In the genomic region with DNA sequence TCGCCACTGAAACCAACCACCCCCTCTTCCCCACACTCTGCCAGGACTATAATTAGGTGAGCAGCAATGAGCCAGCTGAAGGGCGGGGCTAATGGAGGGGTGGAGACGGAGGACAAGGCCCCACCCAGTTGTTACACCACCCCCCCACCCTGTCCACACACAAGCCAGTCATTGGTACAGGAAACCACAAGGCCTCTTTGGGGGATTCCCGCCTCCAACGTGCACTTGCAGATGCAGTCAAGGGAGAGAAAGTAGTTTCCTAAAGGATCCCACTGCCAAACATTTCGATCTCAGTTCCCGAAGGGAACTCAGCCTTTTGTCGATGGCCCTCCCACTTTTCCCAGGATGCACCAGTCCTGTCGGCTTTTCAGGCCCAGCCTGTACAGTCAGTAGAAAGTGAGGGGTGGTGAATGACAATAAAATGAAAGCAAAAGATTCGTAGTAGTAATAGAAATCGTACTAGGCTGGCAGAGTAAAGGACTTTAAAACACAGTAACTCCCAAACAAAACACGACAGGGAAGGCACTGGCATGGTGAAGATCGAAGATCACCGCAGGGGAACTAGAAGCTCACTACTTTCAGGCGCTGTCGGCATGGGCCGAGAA, we compare ENCODE assay signal across 7 mouse cellular contexts. TPM values are rescaled to one million over a fixed set of nuclear protein-coding genes. Genes with fewer than 3 reads are reported as not detected.
DNase-seq lines count a peak whose midpoint lies in the region; ATAC-seq and TF ChIP-seq lines count a peak whose summit lies in the region.

No protein-coding gene starts in this region.

- peak overlapping the region; percentile 97 for H3K4me3 ChIP-seq in forebrain, embryonic 11.5 days (ENCODE audit: low read depth, low read length)

- no peaks in the 10 kb centered on the region for H3K9me3 ChIP-seq in forebrain, embryonic 11.5 days (ENCODE audit: control insufficient read depth, low read length)

- 2% methylated on average over 17 of the region's 17 CpGs for WGBS in forebrain, embryonic 11.5 days

- DNase-seq in MN1 (ENCODE audit: low spot score) = peak; percentile 84
- DNase-seq in brain, embryonic 14.5 days (ENCODE audit: low read depth) = peak; percentile 86
- DNase-seq in forebrain, embryonic 11.5 days (ENCODE audit: low spot score) = peak; percentile 82
- peak; percentile 88 for DNase-seq in heart, postnatal 4 days
- peak; percentile 40 to 46 for DNase-seq in layer of hippocampus, postnatal 36 days
- peak; percentile 82 for DNase-seq in spleen, adult 12 weeks (ENCODE audit: low spot score)

- H3K27me3 ChIP-seq in forebrain, embryonic 11.5 days (ENCODE audit: control insufficient read depth, insufficient read depth, low read length) = no peaks in the 10 kb centered on the region

- H3K9ac ChIP-seq in forebrain, embryonic 11.5 days (ENCODE audit: low read length) = peak overlapping the region; percentile 95

- H3K27ac ChIP-seq in forebrain, embryonic 11.5 days (ENCODE audit: low read depth, low read length) = peak overlapping the region; percentile 91

- TF ChIP-seq POLR2A in brain, embryonic 14.5 days (IDR thresholded peaks at IDR 0.05; ENCODE audit: borderline replicate concordance, extremely low read depth, insufficient read depth, insufficient read length, poor library complexity, severe bottlenecking) = no peak

- H3K4me2 ChIP-seq in forebrain, embryonic 11.5 days (ENCODE audit: low read depth, low read length, severe bottlenecking) = peak overlapping the region; percentile 93

- peaks cover 15% of the 10 kb centered on the region for H3K36me3 ChIP-seq in forebrain, embryonic 11.5 days (ENCODE audit: control insufficient read depth, insufficient read depth, low read length)

- H3K4me1 ChIP-seq in forebrain, embryonic 11.5 days (replicated peaks; ENCODE audit: control insufficient read depth, insufficient read depth, low read length) = peaks cover 25% of the 10 kb centered on the region

- ATAC-seq in forebrain, embryonic 11.5 days (replicated peaks; ENCODE audit: low FRiP score) = no peak
- peak; percentile 42 for ATAC-seq in megakaryocyte progenitor cell, adult 5-6 weeks (replicated peaks; ENCODE audit: poor library complexity)

- TF ChIP-seq CTCF in brain, embryonic 14.5 days (IDR thresholded peaks at IDR 0.05; ENCODE audit: borderline replicate concordance, extremely low read depth, insufficient read depth, insufficient read length) = no peak

RNA-seq across cellular contexts. Expression of a gene that starts 2.0 kb away (rescaled TPM):
- polyA plus RNA-seq in brain, embryonic 14.5 days (2012; rRNA removed) = 727 and 821 TPM in 2 replicates
- 2,045 and 2,063 TPM in 2 replicates for polyA plus RNA-seq in forebrain, embryonic 11.5 days (2014; fragmentation: Nextera tagmentation; extraction: Ambion mirVana)
- total RNA-seq in heart, postnatal 4 days (2021) = 100 to 1,000 TPM; 550 to 556 TPM
- total RNA-seq in layer of hippocampus, postnatal 36 days (2021) = 100 to 1,000 TPM; 416 to 445 TPM
- 1,355 and 1,412 TPM in 2 replicates for total RNA-seq in megakaryocyte progenitor cell, adult 5-6 weeks (2015)
- total RNA-seq in megakaryocyte progenitor cell, adult 5-6 weeks (2017) = 1,221 and 1,257 TPM in 2 replicates

RNA-seq across cellular contexts. Expression of a gene that starts 6.1 kb away (rescaled TPM):
- polyA plus RNA-seq in brain, embryonic 14.5 days (2012; rRNA removed) = 80.8 and 109 TPM in 2 replicates
- polyA plus RNA-seq in forebrain, embryonic 11.5 days (2014; fragmentation: Nextera tagmentation; extraction: Ambion mirVana) = 99.2 and 106 TPM in 2 replicates
- total RNA-seq in heart, postnatal 4 days (2021) = 10 to 100 TPM; 29.6 to 33.0 TPM
- total RNA-seq in layer of hippocampus, postnatal 36 days (2021) = 10 to 100 TPM; 31.9 to 38.2 TPM
- total RNA-seq in megakaryocyte progenitor cell, adult 5-6 weeks (2015) = 106 and 114 TPM in 2 replicates
- total RNA-seq in megakaryocyte progenitor cell, adult 5-6 weeks (2017) = 46.2 and 56.3 TPM in 2 replicates

RNA-seq across cellular contexts. Expression of a gene that starts 15.8 kb away (rescaled TPM):
- 45.0 and 67.9 TPM in 2 replicates for polyA plus RNA-seq in brain, embryonic 14.5 days (2012; rRNA removed)
- polyA plus RNA-seq in forebrain, embryonic 11.5 days (2014; fragmentation: Nextera tagmentation; extraction: Ambion mirVana) = 7.1 and 10.1 TPM in 2 replicates
- 10 to 100 TPM; 24.8 to 35.7 TPM for total RNA-seq in heart, postnatal 4 days (2021)
- total RNA-seq in layer of hippocampus, postnatal 36 days (2021) = 10 to 100 TPM; 10.9 to 11.1 TPM
- 0.32 TPM in 1 of 2 replicates, not detected in the other for total RNA-seq in megakaryocyte progenitor cell, adult 5-6 weeks (2015)
- not detected in 2 replicates for total RNA-seq in megakaryocyte progenitor cell, adult 5-6 weeks (2017)

RNA-seq across cellular contexts. Expression of a gene that starts 18.9 kb away (rescaled TPM):
- polyA plus RNA-seq in brain, embryonic 14.5 days (2012; rRNA removed) = 118 and 129 TPM in 2 replicates
- 16.4 and 23.0 TPM in 2 replicates for polyA plus RNA-seq in forebrain, embryonic 11.5 days (2014; fragmentation: Nextera tagmentation; extraction: Ambion mirVana)
- total RNA-seq in heart, postnatal 4 days (2021) = 10 to 100 TPM; 45.8 to 48.5 TPM
- 100 to 1,000 TPM; 117 to 118 TPM for total RNA-seq in layer of hippocampus, postnatal 36 days (2021)
- 9.5 and 11.0 TPM in 2 replicates for total RNA-seq in megakaryocyte progenitor cell, adult 5-6 weeks (2015)
- total RNA-seq in megakaryocyte progenitor cell, adult 5-6 weeks (2017) = 20.2 and 21.6 TPM in 2 replicates

RNA-seq across cellular contexts. Expression of a gene that starts 19.0 kb away (rescaled TPM):
- polyA plus RNA-seq in brain, embryonic 14.5 days (2012; rRNA removed) = 8.5 and 9.5 TPM in 2 replicates
- 17.2 and 17.6 TPM in 2 replicates for polyA plus RNA-seq in forebrain, embryonic 11.5 days (2014; fragmentation: Nextera tagmentation; extraction: Ambion mirVana)
- 1 to 10 TPM; 5.2 to 6.2 TPM for total RNA-seq in heart, postnatal 4 days (2021)
- under 1 TPM; 0.46 to 0.95 TPM for total RNA-seq in layer of hippocampus, postnatal 36 days (2021)
- 1.9 and 3.0 TPM in 2 replicates for total RNA-seq in megakaryocyte progenitor cell, adult 5-6 weeks (2015)
- 1.7 and 6.6 TPM in 2 replicates for total RNA-seq in megakaryocyte progenitor cell, adult 5-6 weeks (2017)

Comparison
In these comparisons a context has a peak if more than half of its experiments do, and no peak if none do; other contexts are left out.
1. RNA of a gene that starts 15.8 kb away (total RNA-seq): 24.8 to 35.7 TPM in heart, postnatal 4 days and 10.9 to 11.1 TPM in layer of hippocampus, postnatal 36 days; 0.32 TPM in megakaryocyte progenitor cell, adult 5-6 weeks; every median in the first group is over 4 times any median in the second.
2. Peak in every context shown above with its lines, with median percentiles within 50 percentile points of each other: DNase-seq.